Mouse (Mus musculus) myocyte (in vitro differentiated cells): ENCODE results near the gene Cep85l. TPM values are rescaled to one million over a fixed set of nuclear protein-coding genes. Genes with fewer than 3 reads are reported as not detected.

ENCODE experiments used
- H3K27me3 ChIP-seq: one replicate; pipeline ENCODE4 v1.6.1; 2011; ENCODE audit not compliant: control insufficient read depth, insufficient read depth, insufficient read length
- H3K36me3 ChIP-seq: one replicate; pipeline ENCODE4 v1.6.1; 2011; ENCODE audit not compliant: control insufficient read depth, insufficient read depth
- H3K4me2 ChIP-seq: one replicate; pipeline ENCODE4 v1.6.1; 2011; ENCODE audit warnings: low read depth, control low read depth
- H3K4me3 ChIP-seq: one replicate; pipeline ENCODE4 v1.5.1; 2011; ENCODE audit warnings: mild to moderate bottlenecking, control low read depth, moderate library complexity
- H3K79me2 ChIP-seq: one replicate; pipeline ENCODE4 v1.6.1; 2011; ENCODE audit not compliant: control insufficient read depth, insufficient read depth
- H3ac ChIP-seq: one replicate; pipeline ENCODE4 v1.6.1; 2011; ENCODE audit not compliant: control insufficient read depth, insufficient read length
- CEBPB ChIP-seq: IDR thresholded peaks from 2 replicates; pipeline ENCODE4 v1.6.1; 2011; ENCODE audit warnings: mild to moderate bottlenecking, moderate library complexity; ENCODE audit not compliant: poor library complexity, insufficient read depth, severe bottlenecking
- E2F4 ChIP-seq: IDR thresholded peaks from one replicate; pipeline ENCODE4 v1.6.1; 2011; ENCODE audit warnings: mild to moderate bottlenecking, control low read depth, moderate library complexity; ENCODE audit not compliant: insufficient read depth
- MAX ChIP-seq: IDR thresholded peaks from one replicate; pipeline ENCODE4 v1.6.1; 2011; ENCODE audit warnings: low read depth, mild to moderate bottlenecking, control low read depth
- MYOD1 ChIP-seq, 3 experiments: IDR thresholded peaks; one replicate each; pipeline ENCODE4 v1.6.1; 2011; ENCODE audit warnings: control low read depth in 2 of 3, low read depth in 2 of 3, mild to moderate bottlenecking in 2 of 3, moderate library complexity in 1 of 3; ENCODE audit not compliant: insufficient read length in 2 of 3, control insufficient read depth in 1 of 3
- MYOG ChIP-seq, 3 experiments: IDR thresholded peaks; one replicate each; pipeline ENCODE4 v1.6.1; 2011; ENCODE audit warnings: control low read depth in 2 of 3, low read depth in 2 of 3, mild to moderate bottlenecking in 2 of 3; ENCODE audit not compliant: insufficient read length in 2 of 3, control insufficient read depth in 1 of 3, insufficient read depth in 1 of 3
- POLR2A ChIP-seq: IDR thresholded peaks from one replicate; pipeline ENCODE4 v1.6.1; 2011; ENCODE audit warnings: low read depth, mild to moderate bottlenecking, control low read depth, moderate library complexity; ENCODE audit not compliant: insufficient read length
- POLR2AphosphoS2 ChIP-seq: IDR thresholded peaks from one replicate; pipeline ENCODE4 v1.6.1; 2011; ENCODE audit warnings: low read depth, control low read depth; ENCODE audit not compliant: insufficient read length
- REST ChIP-seq: IDR thresholded peaks from one replicate; pipeline ENCODE4 v1.6.1; 2011; ENCODE audit warnings: mild to moderate bottlenecking, control low read depth, moderate library complexity; ENCODE audit not compliant: insufficient read depth, insufficient read length
- SRF ChIP-seq: IDR thresholded peaks from one replicate; pipeline ENCODE4 v1.6.1; 2011; ENCODE audit warnings: low read depth; ENCODE audit not compliant: control insufficient read depth, insufficient read length
- TCF12 ChIP-seq: IDR thresholded peaks from one replicate; pipeline ENCODE4 v1.6.1; 2011; ENCODE audit warnings: mild to moderate bottlenecking, control low read depth; ENCODE audit not compliant: poor library complexity, insufficient read depth, severe bottlenecking
- TCF3 ChIP-seq: IDR thresholded peaks from one replicate; pipeline ENCODE4 v1.6.1; 2011; ENCODE audit warnings: low read depth, control low read depth; ENCODE audit not compliant: insufficient read length
- USF1 ChIP-seq: IDR thresholded peaks from one replicate; pipeline ENCODE4 v1.6.1; 2011; ENCODE audit warnings: low read depth, mild to moderate bottlenecking, control low read depth, moderate library complexity
- polyA plus RNA-seq: library from polyadenylated mRNA; unstranded; fragments of >200 nt; fragmentation: generic; extraction: Trizol; gene quantifications from one replicate; pipeline ENCODE4 v1.2.1, GENCODE M21; 2012; ENCODE audit warnings: missing spikeins

Gene Cep85l
- polyA plus RNA-seq, 1 experiment, result 0.72 TPM

DNA sequence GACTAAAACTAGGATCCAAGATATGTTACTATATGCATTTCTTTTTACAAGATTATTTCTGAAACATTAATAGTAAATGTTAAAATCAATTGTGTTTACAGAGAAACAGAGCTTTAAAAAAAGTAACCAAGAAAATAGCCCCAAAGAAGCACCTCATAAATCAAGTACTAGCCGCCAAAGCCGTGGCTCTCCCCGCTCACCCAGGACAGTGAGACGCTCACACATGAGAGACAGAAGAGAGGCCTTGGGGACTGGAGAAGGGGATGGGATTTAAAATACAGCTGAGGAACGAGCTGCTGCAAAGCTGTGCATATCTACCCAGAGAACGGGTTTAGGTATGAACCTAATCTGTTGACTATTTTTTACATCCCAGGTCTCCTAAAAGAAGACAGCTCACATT is 36.4 kb downstream of the Cep85l start:
- Histone ChIP-seq H3K4me2 (no peak overlapping the region), H3ac (no peak overlapping the region), H3K36me3 (no peaks in the 10 kb centered on the region), H3K27me3 (no peaks in the 10 kb centered on the region), H3K79me2 (peaks cover 4% of the 10 kb centered on the region), H3K4me3 (no peak overlapping the region)
- TF ChIP-seq POLR2AphosphoS2 (no peak), E2F4 (no peak), POLR2A (no peak), MAX (no peak), USF1 (no peak), MYOG (IDR thresholded peaks at IDR 0.05; ENCODE audit: control insufficient read depth in 1 of 3, insufficient read depth in 1 of 3, insufficient read length in 2 of 3, low read depth in 2 of 3) (no peak), SRF (no peak), TCF3 (no peak)

- H3ac ChIP-seq, result no peak overlapping the region
- H3K27me3 ChIP-seq, result no peaks in the 10 kb centered on the region
- peaks cover 4% of the 10 kb centered on the region for H3K79me2 ChIP-seq
- TF ChIP-seq MYOG (IDR thresholded peaks at IDR 0.05; ENCODE audit: control insufficient read depth in 1 of 3, insufficient read depth in 1 of 3, insufficient read length in 2 of 3, low read depth in 2 of 3) (no peak), USF1 (no peak), POLR2AphosphoS2 (no peak), TCF3 (no peak), MYOD1 (IDR thresholded peaks at IDR 0.05; ENCODE audit: control insufficient read depth in 1 of 3, insufficient read length in 2 of 3, low read depth in 2 of 3) (no peak), TCF12 (no peak), MAX (no peak), SRF (no peak), E2F4 (no peak), CEBPB (no peak), POLR2A (no peak), REST (no peak)
- no peaks in the 10 kb centered on the region for H3K36me3 ChIP-seq
- H3K4me3 ChIP-seq, result no peak overlapping the region
- H3K4me2 ChIP-seq, result no peak overlapping the region
Measured at GRCm38 (mm10) chr10:53342166-53342728, 37.5 kb downstream of the Cep85l start.

GRCm38 (mm10) chr10:53341288-53341965 is 38.3 kb downstream of the Cep85l start:
- Histone ChIP-seq H3K4me2 (no peak overlapping the region), H3K4me3 (no peak overlapping the region)
- TF ChIP-seq USF1, result no peak
- no peak for TF ChIP-seq SRF
- no peak for TF ChIP-seq MAX
- TF ChIP-seq E2F4, result no peak

DNA sequence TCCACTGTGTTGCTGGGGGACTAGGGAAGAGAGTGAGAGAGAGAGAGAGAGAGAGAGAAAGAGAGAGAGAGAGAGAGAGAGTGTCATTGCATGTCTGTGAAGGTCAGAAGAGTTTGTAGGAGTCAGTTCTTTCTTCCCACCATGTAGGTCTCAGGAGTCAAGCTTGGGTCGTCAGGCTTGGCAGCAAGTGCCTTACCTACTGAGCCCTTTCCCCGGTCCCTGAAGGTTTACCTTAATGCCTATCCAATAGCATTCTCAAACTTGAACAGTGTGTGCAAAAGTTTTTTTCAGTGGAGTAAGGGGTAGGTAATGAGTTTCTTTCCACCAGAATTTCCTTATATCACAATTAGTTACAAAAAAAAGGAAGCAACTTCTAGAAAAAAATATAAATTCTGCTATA is 40.7 kb downstream of the Cep85l start:
- Histone ChIP-seq H3K79me2 (peaks cover 4% of the 10 kb centered on the region), H3ac (no peak overlapping the region), H3K36me3 (no peaks in the 10 kb centered on the region), H3K4me3 (no peak overlapping the region), H3K4me2 (no peak overlapping the region), H3K27me3 (no peaks in the 10 kb centered on the region)
- TF ChIP-seq USF1 (no peak), POLR2A (no peak), TCF3 (no peak), MAX (no peak), POLR2AphosphoS2 (no peak), MYOG (IDR thresholded peaks at IDR 0.05; ENCODE audit: control insufficient read depth in 1 of 3, insufficient read depth in 1 of 3, insufficient read length in 2 of 3, low read depth in 2 of 3) (no peak), CEBPB (no peak), E2F4 (no peak), REST (no peak), TCF12 (no peak), SRF (no peak), MYOD1 (IDR thresholded peaks at IDR 0.05; ENCODE audit: control insufficient read depth in 1 of 3, insufficient read length in 2 of 3, low read depth in 2 of 3) (no peak)

More at GRCm38 (mm10) chr10:53341288-53341965, 38.3 kb downstream of the Cep85l start:
- peaks cover 4% of the 10 kb centered on the region for H3K79me2 ChIP-seq
- H3K27me3 ChIP-seq, result no peaks in the 10 kb centered on the region
- no peak overlapping the region for H3ac ChIP-seq
- H3K36me3 ChIP-seq, result no peaks in the 10 kb centered on the region

- Histone ChIP-seq H3K27me3 (no peaks in the 10 kb centered on the region), H3ac (no peak within 1 kb of the TSS), H3K36me3 (no peaks in the 10 kb centered on the region), H3K4me2 (no peak within 1 kb of the TSS), H3K4me3 (no peak within 1 kb of the TSS), H3K79me2 (no peaks in the 10 kb centered on the region)
- TF ChIP-seq REST (no peak), MYOG (IDR thresholded peaks at IDR 0.05; ENCODE audit: control insufficient read depth in 1 of 3, insufficient read depth in 1 of 3, insufficient read length in 2 of 3, low read depth in 2 of 3) (no peak)
Measured at GRCm38 (mm10) chr10:53337162-53337923, 42.4 kb downstream of the Cep85l start, which contains the start of gene Pln. Gene Pln (plus strand): TSS chr10:53337667.
